Mouse (Mus musculus): Measurements from ENCODE around the gene Nup210. TPM values are rescaled to one million over a fixed set of nuclear protein-coding genes. Genes with fewer than 3 reads are reported as not detected.
A peak's percentile ranks its signal among the peaks of the same experiment; 100 is the strongest.

Nup210 gene
- polyA plus RNA-seq, 1 experiment from 2014 or later: 13.1 TPM

DNA sequence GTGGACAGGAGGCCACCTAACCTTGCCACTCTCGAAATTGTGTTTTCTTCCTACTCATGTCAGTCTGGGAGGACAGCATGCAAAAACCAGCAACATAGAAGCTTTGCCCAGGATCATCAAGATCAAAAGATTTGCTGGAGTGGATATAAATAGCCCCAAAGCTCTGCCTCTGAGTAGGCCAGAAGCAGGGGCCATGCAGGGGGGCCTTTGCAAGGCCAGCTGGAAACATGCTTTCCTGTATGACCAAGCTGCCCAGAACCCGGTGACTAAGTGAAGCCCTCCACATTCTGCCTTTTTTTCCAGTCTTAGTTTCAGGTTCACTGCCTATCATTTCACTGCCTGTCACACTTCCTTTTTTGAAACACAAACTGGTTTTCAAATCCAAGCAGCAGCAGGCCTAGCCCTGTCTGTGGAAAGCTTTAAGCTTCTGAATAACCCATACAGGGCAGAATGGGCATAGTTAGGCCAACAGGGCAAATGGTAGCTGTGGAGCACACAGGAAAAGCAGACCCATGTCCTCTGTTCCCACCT is 147.2 kb downstream of the Nup210 start:
- no peak overlapping the region for H3K9ac ChIP-seq (ENCODE audit: low read depth, low read length)
- no peak overlapping the region for H3K4me3 ChIP-seq (ENCODE audit: low read depth, low read length)
- no peaks in the 10 kb centered on the region for H3K27me3 ChIP-seq (replicated peaks; ENCODE audit: control insufficient read depth, insufficient read depth, low read length)
- no peak overlapping the region for H3K27ac ChIP-seq (replicated peaks; ENCODE audit: low read depth, low read length)
- H3K9me3 ChIP-seq (ENCODE audit: control insufficient read depth, low read length): no peaks in the 10 kb centered on the region
- WGBS: 42% methylated on average over 2 of the region's 2 CpGs
- peak; percentile 46 for DNase-seq (ENCODE audit: low spot score)
- no peaks in the 10 kb centered on the region for H3K36me3 ChIP-seq (ENCODE audit: control insufficient read depth, insufficient read depth, low read length)
- H3K4me2 ChIP-seq (ENCODE audit: low read depth, low read length): no peak overlapping the region
- H3K4me1 ChIP-seq (ENCODE audit: control insufficient read depth, insufficient read depth, low read length): peaks cover 8% of the 10 kb centered on the region; the same call in 1 of the 2 replicates
- no peak for ATAC-seq (ENCODE audit: low read depth)

Other genes with a start within 250 kb of the Nup210 start
- 17.4 and 17.5 TPM in 2 replicates for gene Iqsec1, start 128.1 kb downstream of the Nup210 start, polyA plus RNA-seq (2014; fragmentation: Nextera tagmentation; extraction: Ambion mirVana)
- gene Hdac11, start 39.8 kb upstream of the Nup210 start, polyA plus RNA-seq (2014; fragmentation: Nextera tagmentation; extraction: Ambion mirVana): 15.4 and 15.7 TPM in 2 replicates
- 202 and 230 TPM in 2 replicates for gene Fbln2, start 95.6 kb upstream of the Nup210 start, polyA plus RNA-seq (2014; fragmentation: Nextera tagmentation; extraction: Ambion mirVana)

All from embryonic facial prominence, embryonic 14.5 days (tissue).